Mouse (Mus musculus) heart, adult 18-20 months (tissue): ENCODE results near the gene Ssc5d. TPM values are rescaled to one million over a fixed set of nuclear protein-coding genes. Genes with fewer than 3 reads are reported as not detected.
A peak's percentile ranks its signal among the peaks of the same experiment; 100 is the strongest.
"Not testable (repeated sequence)": the region's sequence is repeated elsewhere in the genome, so short reads cannot be mapped to it uniquely, and the experiment has no call there.

Experiments used
- DNase-seq, 2 experiments: peaks; one replicate each; pipeline ENCODE4 v3.0.0; 2021 to 2022; ENCODE audit warnings: mixed read lengths in 1 of 2
- long read RNA-seq, 2 experiments: library from polyadenylated mRNA; stranded (forward); transcript quantifications; one replicate each; pipeline ENCODE4 v2.0.0; 2021
- total RNA-seq, 2 experiments: library from RNA; stranded (reverse); gene quantifications; 2 replicates each; pipeline ENCODE4 v1.2.3; 2021

The Ssc5d gene
- 1 to 10 TPM; 2.0 to 2.4 TPM for total RNA-seq
- long read RNA-seq, experiment 1: 0 reads
- long read RNA-seq, experiment 2, partial matches to known transcripts: 1 of 1 reads
- long read RNA-seq, experiment 2, other reads (novel, unspliced or antisense): 0 of 1 reads

GRCm38 (mm10) chr7:4925441-4926381 is at the start of gene Ssc5d:
Gene Ssc5d, plus strand, starts transcription at chr7:4925785.
- DNase-seq: peak; percentile 69 to 72

GRCm38 (mm10) chr7:4876753-4877221 is 48.8 kb upstream of the Ssc5d start, which contains the start of gene Isoc2a:
Gene Isoc2a, plus strand, starts transcription at chr7:4877153.
- DNase-seq: peak; percentile 91 to 96

GRCm38 (mm10) chr7:4877226-4877625 is 48.4 kb upstream of the Ssc5d start:
- DNase-seq: no peak

GRCm38 (mm10) chr7:4878186-4878585 is 47.4 kb upstream of the Ssc5d start:
- peak in 1 of 2 experiments; percentile 30 for DNase-seq

- not testable (repeated sequence) for DNase-seq
Observed at GRCm38 (mm10) chr7:4879036-4879435, 46.5 kb upstream of the Ssc5d start.

- DNase-seq: peak in 1 of 2 experiments; percentile 43
Observed at GRCm38 (mm10) chr7:4886680-4887079, 38.9 kb upstream of the Ssc5d start.

GRCm38 (mm10) chr7:4895186-4895585 is 30.4 kb upstream of the Ssc5d start:
- no peak for DNase-seq

- peak in 1 of 2 experiments; percentile 33 for DNase-seq
Observed at GRCm38 (mm10) chr7:4898851-4899648, 26.5 kb upstream of the Ssc5d start.

GRCm38 (mm10) chr7:4899649-4900522 is 25.7 kb upstream of the Ssc5d start:
- peak in 1 of 2 experiments; percentile 70 for DNase-seq

GRCm38 (mm10) chr7:4900523-4900851 is 25.1 kb upstream of the Ssc5d start:
- DNase-seq: no peak

GRCm38 (mm10) chr7:4901171-4901570 is 24.4 kb upstream of the Ssc5d start:
- no peak for DNase-seq

GRCm38 (mm10) chr7:4902404-4902803 is 23.2 kb upstream of the Ssc5d start:
- DNase-seq: no peak

- no peak for DNase-seq
Observed at GRCm38 (mm10) chr7:4906466-4906950, 19.1 kb upstream of the Ssc5d start, which contains the start of gene Gm36210. Gene Gm36210, minus strand, starts transcription at chr7:4906516.

GRCm38 (mm10) chr7:4911561-4911960 is 14.0 kb upstream of the Ssc5d start:
- DNase-seq: peak; percentile 57 to 85

- no peak for DNase-seq
Observed at GRCm38 (mm10) chr7:4912248-4912647, 13.3 kb upstream of the Ssc5d start.

- DNase-seq: peak; percentile 94 to 98
Observed at GRCm38 (mm10) chr7:4915007-4915665, 10.4 kb upstream of the Ssc5d start, which contains the start of gene Zfp628. Gene Zfp628, plus strand, starts transcription at chr7:4915217.

- DNase-seq: peak in 1 of 2 experiments; percentile 55
Observed at GRCm38 (mm10) chr7:4915669-4916416, 9.7 kb upstream of the Ssc5d start.

GRCm38 (mm10) chr7:4917494-4917893 is 8.1 kb upstream of the Ssc5d start:
- no peak for DNase-seq

- no peak for DNase-seq
Observed at GRCm38 (mm10) chr7:4918681-4919080, 6.9 kb upstream of the Ssc5d start.

GRCm38 (mm10) chr7:4919096-4919495 is 6.5 kb upstream of the Ssc5d start:
- no peak for DNase-seq
